Mouse (Mus musculus) neural tube, embryonic 13.5 days (tissue): ENCODE measurements around the gene Slc25a42. TPM values are rescaled to one million over a fixed set of nuclear protein-coding genes. Genes with fewer than 3 reads are reported as not detected.

Experiments
- ATAC-seq: fragments of 200-750 bp; cut with Nextera tagmentation; 2 replicates; pipeline ENCODE4 v1.8.0; 2017; ENCODE audit warnings: low read depth, mild to moderate bottlenecking, moderate TSS enrichment, moderate library complexity
- H3K27ac ChIP-seq: fragments of 300-500 bp; sonication (generic); replicated peaks from 2 replicates; pipeline ENCODE4 v1.5.1; 2015; ENCODE audit warnings: moderate library complexity, mild to moderate bottlenecking, inconsistent platforms
- H3K27me3 ChIP-seq: fragments of 300-500 bp; sonication (generic); 2 replicates; pipeline ENCODE4 v1.6.1; 2015; ENCODE audit warnings: mild to moderate bottlenecking, inconsistent platforms
- H3K36me3 ChIP-seq: fragments of 300-500 bp; sonication (generic); 2 replicates; pipeline ENCODE4 v1.6.1; 2015; ENCODE audit warnings: mild to moderate bottlenecking, inconsistent platforms
- H3K4me1 ChIP-seq: fragments of 300-500 bp; sonication (generic); replicated peaks from 2 replicates; pipeline ENCODE4 v1.6.1; 2015; ENCODE audit warnings: inconsistent platforms
- H3K4me2 ChIP-seq: fragments of 300-500 bp; sonication (generic); 2 replicates; pipeline ENCODE4 v1.6.1; 2015; ENCODE audit warnings: inconsistent platforms, mild to moderate bottlenecking, moderate library complexity
- H3K4me3 ChIP-seq: fragments of 300-500 bp; sonication (generic); 2 replicates; pipeline ENCODE4 v1.5.1; 2015; ENCODE audit warnings: mild to moderate bottlenecking, inconsistent platforms
- H3K9ac ChIP-seq: fragments of 300-500 bp; sonication (generic); 2 replicates; pipeline ENCODE4 v1.6.1; 2015; ENCODE audit warnings: moderate library complexity, mild to moderate bottlenecking, inconsistent platforms
- H3K9me3 ChIP-seq: fragments of 300-500 bp; sonication (generic); 2 replicates; pipeline ENCODE4 v1.6.1; 2016; ENCODE audit warnings: inconsistent platforms
- WGBS: fragments of 180-500 bp; shearing (Covaris S2); methylation state at CpG from one replicate; pipeline ENCODE4 v1.1.7; 2015; 5-methylcytosine and 5-hydroxymethylcytosine counted together
- polyA plus RNA-seq: library from polyadenylated mRNA; unstranded; fragments of >200 nt; fragmentation: Nextera tagmentation; extraction: Ambion mirVana; gene quantifications from 2 replicates; pipeline ENCODE4 v1.2.1, GENCODE M21; 2015

The Slc25a42 gene
- polyA plus RNA-seq, 1 experiment from 2014 or later: 6.4 TPM

DNA sequence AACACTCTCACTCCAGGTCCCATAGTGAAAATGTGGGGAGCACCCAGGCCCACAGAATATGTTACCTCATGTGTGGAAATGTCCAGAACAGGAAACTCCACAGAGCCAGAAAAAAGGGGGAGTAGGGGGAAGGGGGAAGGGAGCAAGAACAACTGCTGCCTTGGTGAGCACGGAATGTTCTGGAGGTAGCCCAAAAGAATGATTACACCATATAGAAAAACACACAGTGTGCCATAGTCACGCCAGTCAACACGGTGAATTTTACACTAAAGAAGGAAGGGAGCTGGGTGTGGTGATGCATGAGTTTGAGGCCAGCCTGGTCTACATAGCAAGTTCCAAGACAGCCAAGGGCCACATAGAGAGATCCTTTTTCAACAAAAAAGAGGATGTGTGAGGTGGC lies 48.8 kb downstream of the Slc25a42 start:
- no peak for ATAC-seq
- H3K9ac ChIP-seq: no peak overlapping the region
- H3K4me3 ChIP-seq: no peak overlapping the region
- no peak overlapping the region for H3K27ac ChIP-seq
- H3K4me2 ChIP-seq: no peak overlapping the region
- H3K4me1 ChIP-seq: peaks cover 14% of the 10 kb centered on the region
- peaks cover 23% of the 10 kb centered on the region for H3K27me3 ChIP-seq
- H3K36me3 ChIP-seq: no peaks in the 10 kb centered on the region
- 85% methylated on average over 3 of the region's 3 CpGs for WGBS
- no peaks in the 10 kb centered on the region for H3K9me3 ChIP-seq

GRCm38 (mm10) chr8:70160015-70160414 lies 52.1 kb downstream of the Slc25a42 start:
- WGBS: 67% methylated on average over 13 of the region's 13 CpGs
- Histone ChIP-seq H3K36me3 (no peaks in the 10 kb centered on the region), H3K27ac (no peak overlapping the region), H3K9me3 (no peaks in the 10 kb centered on the region), H3K27me3 (peaks cover 2% of the 10 kb centered on the region), H3K4me2 (no peak overlapping the region), H3K4me3 (no peak overlapping the region), H3K4me1 (peaks cover 7% of the 10 kb centered on the region), H3K9ac (no peak overlapping the region)
- no peak for ATAC-seq

GRCm38 (mm10) chr8:70159211-70159610 lies 52.9 kb downstream of the Slc25a42 start:
- Histone ChIP-seq H3K4me3 (no peak overlapping the region), H3K4me2 (no peak overlapping the region), H3K36me3 (no peaks in the 10 kb centered on the region), H3K27me3 (no peaks in the 10 kb centered on the region), H3K9ac (no peak overlapping the region), H3K9me3 (no peaks in the 10 kb centered on the region), H3K27ac (no peak overlapping the region), H3K4me1 (peaks cover 7% of the 10 kb centered on the region)
- ATAC-seq: no peak
- 89% methylated on average over 4 of the region's 4 CpGs for WGBS

DNA sequence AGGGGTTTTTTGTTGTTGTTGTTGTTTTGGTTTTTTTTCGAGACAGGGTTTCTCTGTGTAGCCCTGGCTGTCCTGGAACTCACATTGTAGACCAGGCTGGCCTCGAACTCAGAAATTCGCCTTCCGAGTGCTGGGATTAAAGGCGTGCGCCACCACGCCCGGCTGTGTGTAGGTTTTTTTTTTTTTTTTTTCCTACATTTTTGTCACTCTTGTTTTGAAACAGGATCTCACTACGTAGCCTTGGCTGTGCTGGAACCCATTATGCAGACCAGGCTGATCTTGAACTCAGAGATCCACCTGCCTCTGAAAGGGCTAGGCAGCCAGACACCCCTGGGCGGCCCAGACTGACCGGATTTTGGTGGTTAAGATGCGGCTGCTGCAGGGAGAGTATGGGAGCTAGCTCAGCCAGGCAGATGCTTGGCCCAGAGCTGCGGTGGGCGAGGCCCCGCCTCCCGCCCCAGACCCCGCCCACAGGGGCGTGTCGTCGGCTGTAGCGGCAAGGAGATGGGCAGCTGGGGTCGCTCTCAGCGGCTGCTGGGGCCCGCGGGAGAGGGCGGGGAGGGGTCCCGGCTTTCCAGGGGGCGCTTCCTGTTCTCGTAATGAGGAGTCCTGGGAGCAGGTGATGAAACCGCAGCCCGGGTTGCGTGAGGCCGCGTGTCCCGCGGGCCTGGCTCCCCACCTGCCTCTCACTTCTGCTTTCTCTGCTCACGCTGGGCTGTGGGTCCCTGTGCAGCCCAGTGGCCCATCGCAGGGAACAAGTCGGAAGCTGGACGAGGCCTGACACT lies 53.8 kb downstream of the Slc25a42 start:
- H3K4me3 ChIP-seq: peak overlapping the region; percentile 47
- H3K4me2 ChIP-seq: peak overlapping the region; percentile 69
- no peaks in the 10 kb centered on the region for H3K9me3 ChIP-seq
- H3K4me1 ChIP-seq: peaks cover 7% of the 10 kb centered on the region
- WGBS: 14% methylated on average over 40 of the region's 40 CpGs
- peak; percentile 92 for ATAC-seq
- peak overlapping the region; percentile 63 for H3K9ac ChIP-seq
- H3K27ac ChIP-seq: peak overlapping the region; percentile 35; the same call in 1 of the 2 replicates
- no peaks in the 10 kb centered on the region for H3K27me3 ChIP-seq
- H3K36me3 ChIP-seq: no peaks in the 10 kb centered on the region

DNA sequence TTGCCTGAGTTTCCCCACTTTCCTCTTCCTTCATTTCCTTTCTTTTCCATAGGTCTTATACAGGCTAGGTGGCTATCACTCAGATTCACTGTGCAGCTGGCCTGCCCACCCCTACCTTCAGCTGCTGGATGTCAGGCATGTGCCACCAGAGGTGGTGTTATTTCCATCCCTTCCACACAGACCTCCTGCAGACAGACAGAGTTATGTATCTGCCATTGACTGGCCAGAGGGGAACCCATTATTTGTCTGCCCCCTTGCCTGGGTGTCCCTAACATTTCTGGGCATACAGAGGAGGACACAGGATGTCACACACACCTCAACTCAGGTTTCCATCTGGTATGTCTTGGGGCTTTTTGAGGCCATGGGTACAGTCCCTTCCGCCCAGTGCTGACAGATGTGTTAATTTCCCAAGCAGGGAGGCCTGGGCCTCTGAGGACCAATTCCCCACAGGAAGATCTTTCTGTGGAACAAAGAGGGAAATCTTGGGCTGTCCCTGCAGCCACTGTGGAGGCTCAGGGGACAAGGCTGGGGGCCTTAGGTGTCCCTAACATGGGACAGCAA lies 54.8 kb downstream of the Slc25a42 start:
- ATAC-seq: no peak
- Histone ChIP-seq H3K4me3 (no peak overlapping the region), H3K36me3 (no peaks in the 10 kb centered on the region), H3K4me2 (no peak overlapping the region), H3K27ac (no peak overlapping the region), H3K9ac (no peak overlapping the region), H3K4me1 (peaks cover 12% of the 10 kb centered on the region), H3K27me3 (no peaks in the 10 kb centered on the region), H3K9me3 (no peaks in the 10 kb centered on the region)
- 92% methylated on average over 1 of the region's 1 CpGs for WGBS

- WGBS: 18% methylated on average over 19 of the region's 22 CpGs
- Histone ChIP-seq H3K4me3 (no peak overlapping the region), H3K36me3 (no peaks in the 10 kb centered on the region), H3K9me3 (no peaks in the 10 kb centered on the region), H3K4me2 (peak overlapping the region; percentile 36), H3K27ac (no peak overlapping the region), H3K4me1 (peaks cover 9% of the 10 kb centered on the region), H3K9ac (no peak overlapping the region), H3K27me3 (no peaks in the 10 kb centered on the region)
- peak; percentile 86 for ATAC-seq
Measured at GRCm38 (mm10) chr8:70152537-70153257, 59.4 kb downstream of the Slc25a42 start.

- Histone ChIP-seq H3K27ac (no peak overlapping the region), H3K4me1 (peaks cover 9% of the 10 kb centered on the region), H3K4me3 (no peak overlapping the region), H3K36me3 (peaks cover 22% of the 10 kb centered on the region), H3K4me2 (no peak overlapping the region), H3K9ac (peak overlapping the region; percentile 17; the same call in 1 of the 2 replicates), H3K9me3 (no peaks in the 10 kb centered on the region), H3K27me3 (no peaks in the 10 kb centered on the region)
- 16% methylated on average over 13 of the region's 13 CpGs for WGBS
- ATAC-seq: no peak
Measured at GRCm38 (mm10) chr8:70150158-70150557, 61.9 kb downstream of the Slc25a42 start.

DNA sequence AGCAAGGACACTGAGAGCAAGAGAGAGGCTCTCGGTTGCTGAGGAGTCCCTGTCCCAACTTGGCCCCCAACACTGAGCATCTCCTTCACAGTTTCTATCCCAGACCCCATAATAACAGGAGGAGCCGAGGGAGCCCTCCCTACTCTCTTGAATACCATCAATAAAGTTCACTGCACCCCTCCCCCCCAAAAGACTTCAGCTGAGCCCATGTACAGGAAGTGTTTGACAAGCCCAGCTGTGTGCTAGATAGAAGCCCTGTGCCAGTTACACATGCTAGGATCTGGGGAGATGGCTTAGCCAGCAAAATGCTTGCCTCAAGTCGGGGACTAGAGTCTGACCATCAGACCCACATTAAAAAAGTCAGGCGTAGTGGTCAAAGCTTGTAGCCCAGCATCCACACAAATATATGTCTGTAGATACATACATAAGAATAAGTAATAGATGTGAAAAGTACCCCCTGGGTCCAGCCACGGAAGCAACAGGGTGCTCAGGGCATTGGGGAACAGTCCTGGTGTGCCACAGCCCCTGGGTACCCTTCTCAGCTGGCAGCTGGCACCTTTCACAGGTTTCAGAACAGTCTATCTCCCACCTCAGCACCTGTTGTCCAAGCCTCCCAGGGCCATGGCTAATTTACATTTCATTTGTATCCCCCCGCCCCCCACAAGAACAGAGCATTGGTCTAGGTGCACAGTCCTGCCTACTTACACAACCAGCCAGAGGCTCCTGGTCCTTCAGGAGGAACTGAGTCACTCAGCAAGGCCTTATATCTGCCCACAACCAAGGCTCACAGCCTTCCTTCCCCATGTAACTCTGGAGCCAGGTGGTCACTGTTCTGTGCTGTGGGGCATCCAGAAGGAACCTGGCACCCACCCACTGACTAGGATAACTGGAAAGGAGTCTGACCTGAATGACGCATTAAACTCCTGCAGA lies 64.2 kb downstream of the Slc25a42 start:
- Histone ChIP-seq H3K4me3 (no peak overlapping the region), H3K27ac (no peak overlapping the region), H3K36me3 (peaks cover 45% of the 10 kb centered on the region), H3K4me2 (no peak overlapping the region), H3K9me3 (no peaks in the 10 kb centered on the region), H3K9ac (no peak overlapping the region), H3K27me3 (no peaks in the 10 kb centered on the region), H3K4me1 (peaks cover 9% of the 10 kb centered on the region)
- WGBS: 83% methylated on average over 7 of the region's 7 CpGs
- no peak for ATAC-seq

DNA sequence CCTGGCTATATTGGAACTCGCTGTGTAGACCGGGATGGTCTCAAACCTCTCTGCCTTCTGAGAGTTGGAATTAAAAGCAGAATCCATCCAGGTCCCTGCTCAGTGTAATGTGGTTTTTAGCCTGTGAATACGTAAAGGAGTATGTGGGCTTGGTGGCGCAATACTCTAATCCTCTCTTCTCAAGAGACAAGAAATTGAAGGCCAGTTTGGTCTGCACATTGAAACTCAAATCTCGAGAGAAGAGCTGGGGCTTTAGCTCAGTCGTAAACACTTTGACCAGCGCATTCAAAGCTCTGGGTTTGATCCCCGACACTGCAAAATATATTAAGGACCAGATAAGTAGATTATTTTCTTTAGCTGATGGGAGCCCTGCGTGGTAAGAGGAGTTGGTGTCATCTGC lies 72.1 kb downstream of the Slc25a42 start:
- H3K4me1 ChIP-seq: peaks cover 24% of the 10 kb centered on the region
- peaks cover 51% of the 10 kb centered on the region for H3K36me3 ChIP-seq
- peak overlapping the region; percentile 85 for H3K27ac ChIP-seq
- H3K27me3 ChIP-seq: no peaks in the 10 kb centered on the region
- 11% methylated on average over 9 of the region's 9 CpGs for WGBS
- H3K9me3 ChIP-seq: no peaks in the 10 kb centered on the region
- peak overlapping the region; percentile 89 for H3K4me2 ChIP-seq
- ATAC-seq: peak; percentile 1; the same call in 1 of the 2 replicates
- H3K4me3 ChIP-seq: peak overlapping the region; percentile 72
- H3K9ac ChIP-seq: peak overlapping the region; percentile 86

DNA sequence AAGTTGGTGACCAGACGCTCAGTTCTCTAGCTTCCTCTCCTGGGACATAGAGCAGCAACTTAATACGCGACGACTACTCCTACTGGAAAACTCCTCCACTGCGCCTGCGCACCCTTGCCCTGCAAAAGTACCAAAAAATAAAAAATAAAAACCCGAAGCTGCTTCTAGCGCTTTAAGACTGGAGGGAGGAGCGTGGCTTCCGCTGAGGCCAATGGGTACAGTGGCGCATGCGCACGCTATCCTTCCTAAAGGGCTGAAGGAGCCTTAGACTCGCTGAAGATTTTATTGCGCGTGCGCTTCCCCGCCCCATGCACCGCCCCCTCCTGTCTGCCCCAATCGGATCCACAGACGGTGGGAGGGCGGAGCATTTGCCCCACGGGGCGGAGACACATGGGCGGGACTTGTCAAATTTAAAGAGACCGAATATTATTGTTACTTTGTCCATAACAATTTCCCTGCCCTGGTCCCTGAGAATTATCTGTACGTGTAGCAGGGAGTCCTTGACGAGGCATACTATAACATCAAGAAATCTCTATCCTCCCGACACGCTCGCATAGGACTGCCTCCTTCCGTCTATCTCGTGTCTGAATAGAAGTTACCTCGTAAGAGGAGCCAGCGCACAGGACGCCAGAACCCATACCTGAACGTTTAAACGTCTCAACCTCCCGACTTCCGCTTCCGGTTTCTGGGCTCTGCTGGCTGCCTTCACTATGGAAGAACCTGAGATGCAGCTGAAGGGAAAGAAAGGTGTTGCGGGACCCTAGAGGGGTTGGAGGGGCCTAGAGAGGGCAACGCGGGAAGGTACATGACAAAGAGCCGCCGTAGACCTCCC lies 72.9 kb downstream of the Slc25a42 start, which contains the start of the genes Rfxank, Borcs8 and Mef2b:
Gene Rfxank, minus strand, starts transcription at position 129 of the 832 bp plus-strand sequence.
Gene Borcs8, plus strand, starts transcription at position 474 of the 832 bp plus-strand sequence.
Gene Mef2b, plus strand, starts transcription at position 686 of the 832 bp plus-strand sequence.
- H3K4me2 ChIP-seq: peak within 1 kb of the TSS; percentile 89
- peak within 1 kb of the TSS; percentile 85 for H3K27ac ChIP-seq
- H3K9ac ChIP-seq: peak within 1 kb of the TSS; percentile 86
- H3K4me1 ChIP-seq: peaks cover 24% of the 10 kb centered on the region
- peaks cover 51% of the 10 kb centered on the region for H3K36me3 ChIP-seq
- peak; percentile 97 for ATAC-seq
- no peaks in the 10 kb centered on the region for H3K9me3 ChIP-seq
- H3K27me3 ChIP-seq: no peaks in the 10 kb centered on the region
- WGBS: under 1% methylated on average over 46 of the region's 46 CpGs
- H3K4me3 ChIP-seq: peak within 1 kb of the TSS; percentile 72
